Mouse (Mus musculus) monocyte, adult 5-6 weeks (primary cell): Measurements from ENCODE around the gene Cadm2. TPM values are rescaled to one million over a fixed set of nuclear protein-coding genes. Genes with fewer than 3 reads are reported as not detected.

Experiments used
- ATAC-seq: fragments of 153-309, 156-312 bp; replicated peaks from 2 replicates; pipeline ENCODE4 v1.8.0; 2017; ENCODE audit warnings: mild to moderate bottlenecking; ENCODE audit not compliant: low TSS enrichment, insufficient number of reproducible peaks, severe bottlenecking, poor library complexity, low FRiP score
- total RNA-seq: library from RNA; stranded (forward); fragments of 200-1000, 200-491, 200-594 nt; gene quantifications from 3 replicates; pipeline ENCODE4 v1.2.3, GENCODE M21; 2017

The Cadm2 gene
- total RNA-seq, 1 experiment from 2014 or later: not detected

DNA sequence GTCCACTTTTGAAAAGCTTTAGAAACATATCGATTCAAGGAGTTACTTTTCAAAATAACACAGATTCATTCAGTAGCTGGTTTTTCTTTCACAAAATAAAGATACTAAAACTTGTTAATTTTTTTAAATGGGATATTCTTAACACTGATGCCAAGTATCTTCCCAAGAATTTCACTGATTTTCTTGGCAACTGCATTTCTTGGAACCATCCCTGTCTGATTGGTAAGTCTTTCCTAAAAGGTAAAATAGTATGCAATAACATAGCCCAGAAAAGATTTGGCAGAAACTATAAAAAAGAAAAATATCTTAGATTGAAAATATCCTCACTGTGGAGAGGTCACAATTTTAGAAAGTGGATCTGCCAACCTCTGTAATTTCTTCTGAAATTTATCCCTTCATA is 95.8 kb downstream of the Cadm2 start:
- ATAC-seq: no peak

DNA sequence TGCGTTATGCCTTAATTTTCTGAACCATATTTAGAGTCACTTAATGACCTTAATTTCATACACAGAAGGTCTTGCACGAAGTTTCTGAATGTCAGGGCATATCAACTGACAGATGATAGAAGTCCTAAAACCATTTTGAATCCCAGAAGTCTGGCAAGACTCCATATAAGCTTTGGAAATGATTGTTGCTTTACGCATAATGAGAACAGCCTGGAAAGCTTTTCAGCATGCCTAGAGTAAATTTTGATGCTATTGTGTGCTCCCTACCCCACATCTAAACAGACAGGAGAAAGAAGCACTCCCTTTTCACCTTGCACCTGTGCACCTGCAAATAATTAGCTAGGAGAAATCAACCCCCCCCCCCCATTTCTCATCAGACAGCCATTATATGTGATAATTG is 102.4 kb downstream of the Cadm2 start:
- no peak for ATAC-seq

DNA sequence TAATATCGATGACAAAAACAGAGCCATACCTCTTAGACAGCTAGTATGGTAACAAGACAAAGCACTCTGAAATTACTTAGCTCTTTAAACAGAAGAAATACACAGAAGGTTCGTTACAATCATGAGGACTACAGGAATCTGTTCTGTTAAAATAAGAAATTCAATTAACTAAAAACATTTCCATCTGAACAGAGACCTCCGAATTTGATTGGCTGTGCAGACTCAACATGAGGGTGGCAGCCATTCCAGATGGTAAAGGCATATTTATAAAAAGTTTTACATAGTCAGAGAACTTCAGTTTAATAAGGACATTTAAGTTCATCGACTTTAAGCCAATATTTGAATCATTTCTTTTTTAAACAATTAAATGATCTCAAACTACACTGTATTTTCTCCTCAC is 105.2 kb downstream of the Cadm2 start:
- ATAC-seq: no peak

DNA sequence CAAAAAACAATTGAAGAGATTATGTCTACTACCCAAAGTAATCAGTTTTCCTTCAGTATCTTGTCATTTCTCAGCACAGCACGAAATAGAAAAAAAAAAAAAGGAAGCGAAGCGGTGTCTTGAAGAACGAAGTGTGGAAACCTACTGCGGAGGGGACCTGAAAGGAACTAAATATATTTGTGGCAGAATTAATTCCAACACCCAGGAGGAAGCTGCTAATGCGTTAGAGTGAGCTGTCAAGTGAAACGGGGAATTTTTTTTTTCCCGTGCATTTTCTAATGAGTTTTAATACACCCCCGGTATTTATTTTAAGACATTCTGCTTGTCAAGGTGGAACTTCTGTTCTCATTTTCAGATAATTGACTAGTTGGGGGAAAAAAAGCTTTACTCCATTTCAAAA is 111.6 kb downstream of the Cadm2 start:
- ATAC-seq: no peak

DNA sequence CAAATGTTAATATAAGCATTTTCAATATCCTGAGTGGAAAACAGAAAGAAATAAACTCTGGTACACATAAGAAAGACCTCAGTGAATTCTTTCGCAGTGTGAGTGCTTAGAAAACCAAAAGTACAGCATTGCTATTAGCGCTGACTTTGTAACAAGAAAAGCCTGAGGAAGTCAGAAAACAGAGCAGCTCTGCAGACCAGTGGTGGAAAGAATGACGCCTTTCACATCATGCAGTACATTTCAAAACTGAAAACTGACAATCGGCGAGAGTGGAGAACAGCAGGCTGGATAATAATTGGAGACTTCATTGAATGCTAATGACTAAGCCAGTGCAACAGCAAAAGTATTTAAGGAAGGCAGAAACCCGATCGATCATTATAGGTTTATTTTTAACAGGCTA is 138.2 kb downstream of the Cadm2 start:
- no peak for ATAC-seq

DNA sequence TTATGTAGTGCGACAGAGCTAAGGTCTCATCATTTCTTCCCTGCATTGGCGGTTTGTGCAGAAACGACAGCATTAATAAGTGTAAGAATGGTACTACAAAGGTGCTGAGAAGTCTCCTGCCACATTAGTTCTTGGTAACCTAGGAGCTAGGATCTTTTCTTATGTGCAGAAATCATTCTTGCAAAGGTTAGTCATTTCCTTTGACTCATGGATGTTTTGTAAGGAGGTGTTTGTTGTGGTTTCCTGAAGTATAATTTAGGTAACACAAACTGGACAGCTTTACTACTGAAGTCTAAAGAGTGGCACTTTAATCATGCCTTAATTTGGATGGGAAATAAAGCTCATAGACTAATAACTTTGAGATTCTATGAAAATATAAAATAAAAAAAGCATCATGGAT is 153.7 kb downstream of the Cadm2 start:
- no peak for ATAC-seq

DNA sequence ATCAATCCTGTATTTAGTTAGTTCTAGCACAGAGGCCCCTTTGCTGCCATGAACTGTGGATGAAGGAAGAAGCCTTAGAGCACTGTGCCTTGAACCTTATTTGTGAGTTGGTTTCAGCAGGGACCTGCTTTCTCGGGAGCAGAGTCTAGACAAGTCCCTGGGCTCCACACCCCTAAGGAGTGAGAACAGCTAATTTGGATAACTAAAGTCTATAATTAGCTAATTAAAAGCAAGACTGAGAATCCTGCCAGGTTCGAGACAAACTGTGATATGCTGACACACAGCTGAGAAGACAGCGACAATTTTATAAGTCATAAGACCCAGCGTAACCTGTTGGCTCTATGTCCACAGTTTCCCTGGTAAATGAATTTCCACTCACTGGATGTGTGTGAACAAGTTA is 184.4 kb downstream of the Cadm2 start:
- no peak for ATAC-seq

DNA sequence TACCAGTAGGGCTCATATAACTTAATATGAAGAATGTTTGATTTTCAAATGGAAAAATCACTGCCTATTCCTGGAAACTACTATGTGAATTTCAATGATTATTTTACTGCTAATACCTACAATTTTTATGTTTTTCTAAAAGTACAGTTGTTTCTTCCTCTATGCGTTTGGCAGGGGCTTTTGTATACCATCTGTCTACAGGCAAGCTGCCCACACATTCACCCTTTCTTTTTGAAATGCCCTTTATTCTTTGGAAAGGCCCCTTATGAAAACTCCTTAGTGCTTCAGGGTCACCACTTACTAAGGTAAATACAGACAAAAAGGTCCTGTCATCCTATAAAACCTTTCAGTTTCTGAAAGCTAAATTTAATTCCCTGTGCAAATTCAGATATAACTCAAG is 195.3 kb downstream of the Cadm2 start:
- ATAC-seq: no peak

DNA sequence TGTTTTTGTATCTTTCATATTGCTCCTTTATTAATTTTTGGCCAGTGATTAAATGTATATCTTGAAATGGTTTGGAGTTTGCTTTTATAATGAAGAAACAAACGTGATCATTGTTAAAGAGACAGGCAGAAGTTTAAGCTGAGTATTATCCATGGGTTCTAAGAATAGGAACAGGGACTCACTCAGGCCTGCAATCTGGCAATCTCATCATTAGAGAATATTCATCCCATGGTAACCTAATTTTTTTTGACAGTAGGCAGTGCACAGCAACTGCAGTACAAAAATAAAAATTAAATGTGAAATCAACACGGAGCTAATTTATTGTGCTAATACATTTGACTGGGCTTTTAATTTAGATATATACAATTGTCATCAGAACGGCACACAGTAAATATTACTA is 209.8 kb downstream of the Cadm2 start:
- ATAC-seq: no peak

DNA sequence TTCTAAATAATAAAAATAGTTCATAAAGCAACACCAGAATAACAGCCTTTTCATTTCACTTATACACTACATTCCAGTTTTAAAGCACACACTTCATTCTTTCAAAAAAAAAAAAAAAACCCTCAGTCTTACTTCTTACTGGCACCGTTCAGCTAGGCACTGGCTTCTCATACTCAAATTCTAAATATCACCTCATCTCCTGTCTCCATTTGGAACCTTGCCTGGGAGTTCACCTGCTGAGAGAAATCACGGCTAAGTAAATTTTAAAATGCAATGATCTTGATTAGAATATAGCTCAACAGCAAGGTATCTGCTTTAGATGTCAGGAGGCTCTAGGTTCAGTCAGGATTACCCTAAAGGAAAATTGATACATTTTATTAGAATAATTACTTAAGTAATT is 210.2 kb downstream of the Cadm2 start:
- no peak for ATAC-seq

DNA sequence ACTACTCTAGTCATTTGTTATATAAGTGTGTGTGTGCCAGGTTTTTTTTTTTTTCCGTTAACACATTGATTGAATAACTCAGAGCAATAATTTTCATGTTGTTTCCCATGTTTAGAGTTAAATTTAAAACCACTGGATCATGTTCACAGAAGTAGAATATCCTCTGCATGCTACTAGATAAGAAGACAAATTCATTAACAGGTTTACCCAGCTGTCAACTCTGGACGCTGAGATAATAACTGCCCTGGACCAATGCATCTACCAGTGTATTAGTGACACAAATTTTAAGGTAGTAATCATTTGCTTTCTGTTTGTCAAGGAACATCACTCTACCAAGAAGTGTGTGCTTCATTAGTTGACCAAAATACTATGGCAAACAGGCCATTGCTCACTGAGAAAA is 253.0 kb downstream of the Cadm2 start:
- ATAC-seq: no peak

DNA sequence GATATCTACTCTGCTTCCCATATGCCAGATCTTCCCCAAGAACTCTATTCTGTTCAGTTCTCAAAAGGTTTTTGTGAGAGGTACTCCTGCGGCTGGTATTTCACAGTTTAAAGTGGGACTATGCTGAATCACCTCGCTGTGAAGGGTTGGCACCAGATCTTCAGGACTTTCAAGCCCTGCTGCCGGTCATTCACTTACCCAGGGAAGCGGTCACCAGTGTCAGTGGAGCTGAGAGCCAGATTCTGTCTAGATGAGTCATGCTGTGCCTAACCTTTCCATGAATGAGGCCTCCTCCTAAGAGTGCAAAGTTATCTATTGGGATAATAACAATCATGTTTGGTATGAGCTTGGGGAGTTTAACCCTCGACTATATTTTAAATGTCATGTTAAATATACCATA is 272.7 kb downstream of the Cadm2 start:
- no peak for ATAC-seq

DNA sequence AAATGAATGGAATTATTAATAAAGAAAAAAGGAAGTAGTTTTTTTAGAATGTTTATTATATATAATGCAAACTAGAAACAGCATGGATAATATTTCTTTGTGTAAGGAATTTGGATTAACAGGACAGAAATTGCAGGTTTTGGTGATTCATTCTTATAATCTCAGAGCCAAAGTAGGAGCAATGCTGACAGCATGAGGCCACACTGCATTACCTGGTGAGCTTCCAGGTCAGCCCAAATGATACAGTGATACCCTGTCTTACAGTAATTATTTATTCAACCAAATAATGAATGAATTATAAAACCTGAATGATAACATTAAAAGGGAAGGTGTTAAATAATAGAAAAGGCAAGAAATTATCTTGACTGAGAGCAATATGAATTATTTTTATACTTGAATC is 273.1 kb downstream of the Cadm2 start:
- ATAC-seq: no peak

DNA sequence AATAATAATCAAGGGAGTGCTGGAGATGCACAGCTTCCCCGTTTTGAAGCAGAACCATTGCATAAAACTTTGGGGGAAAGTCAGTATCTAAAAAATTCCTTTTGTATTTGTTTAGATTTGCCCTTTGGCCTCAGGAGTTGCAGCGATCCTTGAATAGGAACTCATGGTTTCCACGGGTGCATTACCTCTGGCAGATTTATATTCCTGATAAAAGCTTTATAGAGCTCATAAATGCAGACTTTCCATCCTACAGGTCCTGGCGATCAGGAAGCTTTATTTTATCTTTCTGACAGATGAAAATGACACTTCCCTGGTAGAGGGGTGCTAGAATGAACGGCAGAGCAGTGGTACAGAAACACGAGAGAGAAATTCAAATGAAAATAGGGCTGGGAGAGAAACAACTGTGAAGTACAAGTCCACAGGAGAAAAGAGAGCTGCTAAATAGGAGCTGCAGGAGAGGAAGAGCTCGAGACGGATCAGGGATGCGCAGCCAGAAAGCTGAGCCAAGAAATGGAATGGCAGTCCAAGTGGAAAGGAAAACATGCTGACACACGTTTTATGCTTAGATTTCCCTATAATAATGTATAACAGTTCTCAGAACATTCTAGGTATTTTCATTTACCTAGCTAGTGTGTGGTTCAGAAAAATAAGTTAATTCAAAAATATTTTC is 274.0 kb downstream of the Cadm2 start:
- ATAC-seq: no peak

DNA sequence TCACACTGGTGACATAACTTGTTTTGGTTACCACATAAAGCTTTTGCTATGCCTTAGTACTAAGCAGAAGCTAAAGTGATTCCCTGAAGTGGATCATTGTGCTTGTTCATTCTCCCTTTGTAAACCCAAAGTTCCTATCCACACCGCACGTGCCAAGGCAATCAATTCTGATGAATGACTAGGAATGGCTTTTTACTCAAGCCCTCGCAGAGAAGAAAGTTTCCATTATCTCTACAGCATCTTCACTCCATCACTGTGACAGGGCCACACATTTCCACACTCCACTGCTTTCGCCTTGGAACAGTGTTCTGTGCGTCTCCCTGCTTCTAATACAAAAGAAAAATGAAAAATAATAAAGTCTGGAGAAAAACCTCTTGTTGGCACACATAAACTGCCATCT is 276.5 kb downstream of the Cadm2 start:
- ATAC-seq: no peak

DNA sequence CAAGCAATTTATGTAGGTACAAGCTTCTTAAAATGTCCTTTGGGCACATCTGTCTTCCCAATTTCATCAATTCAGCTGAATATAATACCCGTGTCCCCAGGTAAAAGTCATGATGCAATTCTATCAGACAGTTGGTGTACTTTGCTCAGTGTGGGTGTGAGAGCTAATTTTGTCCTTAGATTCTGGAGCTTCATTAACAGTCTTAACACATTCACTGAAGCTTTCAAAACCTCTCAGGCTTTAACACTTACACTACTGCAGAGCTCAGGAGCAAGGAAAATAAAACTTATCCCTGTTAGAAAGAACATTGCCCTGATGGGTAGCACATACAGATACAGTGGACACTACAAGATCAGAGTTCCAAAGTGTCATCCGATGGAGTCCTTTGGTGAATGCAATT is 309.7 kb downstream of the Cadm2 start:
- ATAC-seq: no peak

DNA sequence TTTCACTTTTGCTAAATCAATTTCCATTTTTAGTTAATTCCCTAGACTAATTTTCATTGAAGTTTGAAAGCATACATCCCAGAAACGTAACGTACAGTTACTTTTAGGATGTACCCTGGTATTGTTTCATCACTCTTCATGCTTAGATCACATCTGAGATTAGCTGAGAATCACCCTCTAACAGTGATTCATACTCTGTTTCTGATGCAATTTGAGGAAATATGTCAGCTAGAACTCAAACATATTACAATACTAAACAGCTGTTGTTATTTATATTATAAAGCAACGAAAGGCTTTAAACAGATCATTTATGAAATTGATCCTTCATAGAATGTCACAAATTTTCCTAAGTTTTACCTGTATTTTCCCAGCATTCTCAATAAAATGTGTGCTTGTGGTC is 336.0 kb downstream of the Cadm2 start:
- ATAC-seq: no peak

DNA sequence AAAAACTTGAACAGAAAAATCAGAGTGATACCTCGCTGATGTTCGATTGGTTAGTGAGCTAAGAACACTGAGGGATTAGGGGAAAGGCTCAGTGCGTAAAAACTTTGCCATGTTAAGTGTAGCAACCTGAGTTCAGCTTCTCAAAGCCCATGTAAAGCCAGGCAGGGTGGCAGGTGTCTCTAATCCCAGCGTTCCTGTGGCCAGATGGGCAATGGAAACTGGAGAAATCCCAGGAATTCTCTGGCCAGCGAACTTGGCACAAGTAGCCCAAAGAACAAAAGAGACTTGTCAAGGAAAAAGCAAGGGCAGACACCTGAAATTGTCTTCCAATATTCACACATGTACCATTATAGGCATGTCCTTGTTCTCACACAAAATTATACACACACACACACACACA is 377.1 kb downstream of the Cadm2 start:
- no peak for ATAC-seq

DNA sequence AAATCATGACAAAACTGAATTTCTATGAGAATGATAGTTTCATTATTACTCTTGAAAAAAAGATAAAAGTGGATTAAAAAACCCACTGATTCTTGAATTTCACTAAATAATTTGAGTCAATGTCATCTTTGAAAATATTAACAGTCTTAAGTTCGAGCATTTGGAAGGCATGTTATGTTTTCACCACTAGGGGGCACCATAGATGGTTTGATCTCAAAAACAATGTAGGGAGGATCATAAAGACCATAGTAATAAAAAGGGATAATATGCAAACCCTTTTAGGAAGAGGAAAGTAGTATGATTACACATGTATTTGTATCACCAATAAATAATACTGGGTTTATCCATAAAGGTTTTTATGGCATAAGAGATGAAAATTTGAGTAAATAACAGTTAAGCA is 385.8 kb downstream of the Cadm2 start:
- ATAC-seq: no peak

DNA sequence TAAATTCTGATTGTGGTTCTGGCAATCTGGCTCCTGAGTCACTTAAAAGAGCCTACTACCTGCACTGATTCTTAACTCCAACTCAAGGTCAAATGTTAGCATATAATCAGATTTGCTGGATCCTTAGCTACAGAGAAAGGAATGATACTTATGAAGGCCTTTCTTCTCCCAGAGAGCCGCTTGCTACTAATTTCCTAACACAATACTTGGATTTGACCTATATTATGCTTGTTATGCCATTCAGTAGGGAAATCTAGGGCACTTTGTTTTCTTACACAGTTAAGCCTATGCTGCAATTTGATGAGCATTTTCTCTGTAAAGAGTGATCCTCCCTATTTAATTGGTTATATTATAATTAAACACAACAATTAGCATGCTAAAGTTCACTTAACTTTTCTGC is 394.0 kb downstream of the Cadm2 start:
- ATAC-seq: no peak

DNA sequence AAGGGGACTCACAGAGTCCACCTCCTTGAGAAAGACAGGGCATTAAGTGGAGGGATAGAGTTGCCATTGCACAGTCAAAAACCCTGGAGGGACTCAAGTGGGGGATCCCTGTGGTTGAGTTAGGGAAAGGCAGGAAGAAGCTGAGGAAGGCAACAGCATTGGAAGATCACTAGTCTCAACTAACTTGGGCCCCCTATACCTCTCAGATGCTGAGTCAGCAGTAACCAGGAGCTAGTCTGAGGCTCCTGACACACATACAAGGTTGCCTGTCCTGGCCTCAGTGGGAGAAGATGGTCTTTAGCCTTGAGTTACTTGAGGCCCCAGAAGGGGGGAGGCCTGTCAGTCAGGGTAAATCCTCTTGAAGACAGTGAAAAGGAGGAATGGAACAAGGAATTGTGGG is 417.4 kb downstream of the Cadm2 start:
- no peak for ATAC-seq
